Mouse (Mus musculus) liver, postnatal 0 days (tissue): ENCODE data around the gene Zfp784.

Experiments
- CTCF ChIP-seq: sonication (generic); IDR thresholded peaks from 2 replicates; pipeline ENCODE4 v1.5.1; 2016; ENCODE audit warnings: antibody characterized with exemption, low read depth
- EP300 ChIP-seq: IDR thresholded peaks from 2 replicates; pipeline ENCODE4 v1.6.1; 2016; ENCODE audit warnings: antibody characterized with exemption, low read depth, mild to moderate bottlenecking

GRCm38 (mm10) chr7:5021197-5021596, 17.0 kb downstream of the Zfp784 start:
- TF ChIP-seq CTCF (no peak), EP300 (0 out of 2 replicates have a peak, but pooled peaks have one; percentile 8)
